Mouse (Mus musculus): ENCODE results near the gene Zfp383.

- TF ChIP-seq CTCF (IDR thresholded peaks at IDR 0.05; ENCODE audit: insufficient read depth, low read depth, low read length) (no peak), POLR2A (IDR thresholded peaks at IDR 0.05; ENCODE audit: insufficient read depth, low read depth, low read length) (no peak)
Observed at GRCm38 (mm10) chr7:29874256-29874655, 33.8 kb upstream of the Zfp383 start.

All from olfactory bulb, adult 2 months (tissue).